Mouse (Mus musculus): ENCODE results near the gene Gnptab.
A peak's percentile ranks its signal among the peaks of the same experiment; 100 is the strongest.

DNA sequence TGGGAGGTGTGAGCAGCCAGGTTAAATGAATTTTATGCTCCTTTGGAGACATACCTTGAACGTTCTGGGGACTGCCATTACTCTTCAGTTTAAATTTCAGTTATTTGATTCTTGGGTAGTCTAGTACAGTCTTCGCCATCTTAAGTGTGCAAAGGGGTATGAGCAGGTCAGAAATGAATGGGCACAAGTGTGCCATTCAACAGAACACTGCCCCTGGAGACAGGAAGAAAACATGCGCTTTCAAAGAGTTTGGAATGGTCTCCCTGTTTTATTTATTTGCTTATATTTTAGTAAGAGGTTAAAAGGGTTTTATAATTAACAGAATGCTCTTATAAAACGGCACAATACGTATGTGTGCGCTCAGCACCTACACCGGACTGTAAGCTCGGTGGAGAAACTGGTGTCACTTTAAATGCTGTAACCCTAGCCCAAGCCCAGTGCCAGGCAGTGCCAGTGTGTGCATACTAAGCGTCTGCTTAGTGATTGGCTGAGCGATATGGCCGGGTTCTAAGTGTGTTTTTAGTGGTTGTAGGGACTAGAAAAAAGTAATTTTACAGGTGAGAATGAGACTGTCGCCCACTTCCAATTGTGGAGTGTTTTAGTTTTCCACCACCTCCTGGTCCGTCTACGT is 1.6 kb downstream of the Gnptab start:
- no peak for TF ChIP-seq MAFK (IDR thresholded peaks at IDR 0.05; ENCODE audit: borderline replicate concordance, low read depth, low read length)
- no peak for TF ChIP-seq POLR2A (IDR thresholded peaks at IDR 0.05; ENCODE audit: control insufficient read depth in 1 of 2, insufficient read depth in 1 of 2, low read depth in 1 of 2, low read length in 2 of 2, poor library complexity in 1 of 2)
- TF ChIP-seq ZC3H11A (IDR thresholded peaks at IDR 0.05; ENCODE audit: low read depth, low read length), result no peak
- TF ChIP-seq CTCF (IDR thresholded peaks at IDR 0.05 in 2 of 3, conservative IDR thresholded peaks at IDR 0.05 in 1 of 3; ENCODE audit: control insufficient read depth in 1 of 3, insufficient read depth in 1 of 3, low read depth in 2 of 3, low read length in 3 of 3, poor library complexity in 1 of 3, severe bottlenecking in 1 of 3), result peak in 2 of 3 experiments; percentile 8 to 9; a peak in 2 of 6 replicates
- TF ChIP-seq E2F4 (IDR thresholded peaks at IDR 0.05; ENCODE audit: borderline replicate concordance, low read depth, low read length), result no peak
- TF ChIP-seq GATA1 (IDR thresholded peaks at IDR 0.05; ENCODE audit: low read depth, low read length), result no peak
- TF ChIP-seq TBP (IDR thresholded peaks at IDR 0.05; ENCODE audit: low read depth, low read length), result no peak
- TF ChIP-seq ZNF384 (IDR thresholded peaks at IDR 0.05; ENCODE audit: low read depth, low read length), result no peak
- TF ChIP-seq EP300 (IDR thresholded peaks at IDR 0.05; ENCODE audit: low read depth in 1 of 2, low read length in 2 of 2), result no peak
- TF ChIP-seq SIN3A (IDR thresholded peaks at IDR 0.05; ENCODE audit: low read length), result no peak
- TF ChIP-seq UBTF (IDR thresholded peaks at IDR 0.05; ENCODE audit: borderline replicate concordance, insufficient read depth, low read depth, low read length), result no peak
